In the genomic region with DNA sequence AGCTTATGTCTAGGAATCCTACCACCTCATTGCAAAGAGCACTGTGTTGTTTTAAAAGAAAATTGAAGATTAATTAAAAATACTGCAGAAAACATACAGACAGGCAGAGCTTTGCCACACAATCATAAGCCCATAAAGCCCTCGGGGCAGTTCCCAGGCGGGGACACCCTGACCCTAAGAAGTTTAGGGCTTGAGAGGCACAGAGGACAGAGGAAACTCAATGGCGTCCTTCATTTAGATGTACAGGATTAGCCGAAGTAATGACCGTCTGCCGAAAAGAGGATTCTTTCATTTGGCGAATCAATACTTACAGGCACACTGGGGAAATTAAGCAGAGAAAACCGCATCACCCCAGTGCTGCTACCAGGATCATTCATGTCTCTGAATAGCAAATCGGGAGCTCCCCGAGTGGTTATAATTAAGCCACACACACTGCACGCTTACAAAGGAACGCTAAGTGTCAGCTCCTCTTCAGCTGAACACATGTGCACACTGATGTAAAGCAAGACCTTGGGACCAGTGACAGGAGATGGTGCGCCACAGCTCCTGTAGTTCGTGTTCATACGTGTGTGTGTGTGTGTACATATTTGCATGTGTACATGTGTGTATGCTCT, we compare ENCODE assay signal across 18 mouse cellular contexts.
DNase-seq lines count a peak whose midpoint lies in the region; ATAC-seq lines count a peak whose summit lies in the region.
"Had no signal": no experiment of that assay in that cellular context is flagged by ENCODE, and none has a peak within 500 bp of the region (broad histone marks: within the 10 kb centered on the region; RNA-seq: fewer than 3 reads in every experiment).

No protein-coding gene starts in this region.

- H3K4me2 ChIP-seq in forebrain, embryonic 11.5 days (ENCODE audit: low read depth, low read length, severe bottlenecking) = no peak overlapping the region
- peak overlapping the region; percentile 31 for H3K4me2 ChIP-seq in forebrain, embryonic 15.5 days (replicated peaks)
- no peak overlapping the region for H3K4me2 ChIP-seq in midbrain, embryonic 11.5 days
- peak overlapping the region; percentile 25 for H3K4me2 ChIP-seq in neural tube, embryonic 15.5 days
- H3K4me2 ChIP-seq: neural tube, embryonic 12.5 days had no signal

- H3K4me1 ChIP-seq in forebrain, embryonic 11.5 days (replicated peaks; ENCODE audit: control insufficient read depth, insufficient read depth, low read length) = peaks cover 5% of the 10 kb centered on the region; the same call in 1 of the 2 replicates
- H3K4me1 ChIP-seq in forebrain, embryonic 15.5 days = peaks cover 23% of the 10 kb centered on the region
- 0 out of 2 replicates have a peak, but pooled peaks cover 3% of the 10 kb centered on the region for H3K4me1 ChIP-seq in midbrain, embryonic 11.5 days (ENCODE audit: control insufficient read depth, insufficient read depth, low read length)
- H3K4me1 ChIP-seq in neural tube, embryonic 15.5 days = peaks cover 30% of the 10 kb centered on the region
- H3K4me1 ChIP-seq: neural tube, embryonic 12.5 days had no signal

- no peaks in the 10 kb centered on the region for H3K9me3 ChIP-seq in forebrain, embryonic 11.5 days (ENCODE audit: control insufficient read depth, low read length)
- no peaks in the 10 kb centered on the region for H3K9me3 ChIP-seq in forebrain, embryonic 15.5 days
- H3K9me3 ChIP-seq in midbrain, embryonic 11.5 days (ENCODE audit: control insufficient read depth, low read length) = no peaks in the 10 kb centered on the region
- H3K9me3 ChIP-seq in neural tube, embryonic 15.5 days (replicated peaks) = no peaks in the 10 kb centered on the region
- H3K9me3 ChIP-seq: neural tube, embryonic 12.5 days had no signal

- no peaks in the 10 kb centered on the region for H3K27me3 ChIP-seq in forebrain, embryonic 11.5 days (ENCODE audit: control insufficient read depth, insufficient read depth, low read length)
- no peaks in the 10 kb centered on the region for H3K27me3 ChIP-seq in forebrain, embryonic 15.5 days
- H3K27me3 ChIP-seq in midbrain, embryonic 11.5 days (ENCODE audit: control insufficient read depth, insufficient read depth, low read length) = no peaks in the 10 kb centered on the region
- H3K27me3 ChIP-seq in neural tube, embryonic 15.5 days (replicated peaks) = no peaks in the 10 kb centered on the region
- H3K27me3 ChIP-seq: neural tube, embryonic 12.5 days; Patski had no signal

- ATAC-seq in forebrain, embryonic 11.5 days (replicated peaks; ENCODE audit: low FRiP score) = peak; percentile 44; the same call in 1 of the 2 replicates
- ATAC-seq in forebrain, embryonic 15.5 days (replicated peaks) = peak; percentile 43; the same call in 1 of the 2 replicates
- peak; percentile 75 for ATAC-seq in midbrain, embryonic 11.5 days (ENCODE audit: low FRiP score)
- ATAC-seq in neural tube, embryonic 15.5 days (ENCODE audit: low FRiP score) = peak; percentile 83
- ATAC-seq: activated CD4-positive, CD25-positive, alpha-beta regulatory T cell, adult 4 months had no signal

- H3K27ac ChIP-seq in forebrain, embryonic 11.5 days (ENCODE audit: low read depth, low read length) = no peak overlapping the region
- peak overlapping the region; percentile 65 for H3K27ac ChIP-seq in forebrain, embryonic 15.5 days (replicated peaks)
- H3K27ac ChIP-seq in midbrain, embryonic 11.5 days (ENCODE audit: low read depth, low read length) = peak overlapping the region; percentile 35; the same call in 1 of the 2 replicates
- H3K27ac ChIP-seq in neural tube, embryonic 15.5 days (replicated peaks) = peak overlapping the region; percentile 71
- H3K27ac ChIP-seq: heart, adult 2 months; neural tube, embryonic 12.5 days had no signal

- DNase-seq in forebrain, embryonic 11.5 days (ENCODE audit: low spot score) = no peak
- DNase-seq in midbrain, embryonic 11.5 days (ENCODE audit: low spot score, missing footprints) = no peak
- no peak for DNase-seq in heart, adult 8-10 months (ENCODE audit: low spot score)
- DNase-seq in heart, adult 9 months (ENCODE audit: low spot score in 2 of 2) = no peak
- DNase-seq in adrenal gland, postnatal 25 days = no peak
- DNase-seq: adrenal gland, postnatal 36 days; cerebellum, postnatal 14 days; gastrocnemius, postnatal 10 days; heart, adult 2 months; kidney, adult 9 months; left cerebral cortex, postnatal 4 days; lung, adult 18-20 months; thymus, adult 2 months had no signal

- no peaks in the 10 kb centered on the region for H3K36me3 ChIP-seq in forebrain, embryonic 11.5 days (ENCODE audit: control insufficient read depth, insufficient read depth, low read length)
- no peaks in the 10 kb centered on the region for H3K36me3 ChIP-seq in forebrain, embryonic 15.5 days
- H3K36me3 ChIP-seq in midbrain, embryonic 11.5 days (ENCODE audit: control insufficient read depth, insufficient read depth, low read length) = no peaks in the 10 kb centered on the region
- H3K36me3 ChIP-seq in neural tube, embryonic 15.5 days = no peaks in the 10 kb centered on the region
- H3K36me3 ChIP-seq: neural tube, embryonic 12.5 days had no signal

- whole genome bisulfite sequencing in forebrain, embryonic 11.5 days = 34% methylated on average over 15 of the region's 15 CpGs
- WGBS in forebrain, embryonic 15.5 days = 14% methylated on average over 15 of the region's 15 CpGs
- WGBS in midbrain, embryonic 11.5 days = 69% methylated on average over 15 of the region's 15 CpGs
- WGBS in neural tube, embryonic 15.5 days = 41% methylated on average over 15 of the region's 15 CpGs

- H3K4me3 ChIP-seq in forebrain, embryonic 11.5 days (ENCODE audit: low read depth, low read length) = no peak overlapping the region
- H3K4me3 ChIP-seq in forebrain, embryonic 15.5 days = no peak overlapping the region
- H3K4me3 ChIP-seq in midbrain, embryonic 11.5 days (ENCODE audit: low read depth, low read length) = no peak overlapping the region
- H3K4me3 ChIP-seq in neural tube, embryonic 15.5 days (replicated peaks) = no peak overlapping the region
- H3K4me3 ChIP-seq: heart, adult 2 months; neural tube, embryonic 12.5 days had no signal

- H3K9ac ChIP-seq in forebrain, embryonic 11.5 days (ENCODE audit: low read length) = no peak overlapping the region
- no peak overlapping the region for H3K9ac ChIP-seq in forebrain, embryonic 15.5 days (replicated peaks)
- no peak overlapping the region for H3K9ac ChIP-seq in midbrain, embryonic 11.5 days (ENCODE audit: low read length)
- no peak overlapping the region for H3K9ac ChIP-seq in neural tube, embryonic 15.5 days (replicated peaks)
- H3K9ac ChIP-seq: neural tube, embryonic 12.5 days had no signal

Comparison
In these comparisons a context has a peak if more than half of its experiments do, and no peak if none do; other contexts are left out.
1. H3K4me2 ChIP-seq: peak in forebrain, embryonic 15.5 days (single experiment) and neural tube, embryonic 15.5 days (single experiment); none in forebrain, embryonic 11.5 days (single experiment) and midbrain, embryonic 11.5 days (single experiment).
2. Peak in every context shown above with its lines, with median percentiles within 50 percentile points of each other: ATAC-seq.